Comparison of ENCODE assay signal across 28 mouse cellular contexts in genomic region chr13:41568421-41568820, GRCm38 (mm10). TPM values are rescaled to one million over a fixed set of nuclear protein-coding genes. Genes with fewer than 3 reads are reported as not detected.
DNase-seq lines count a peak whose midpoint lies in the region; ATAC-seq and TF ChIP-seq lines count a peak whose summit lies in the region.
"Had no signal": no experiment of that assay in that cellular context is flagged by ENCODE, and none has a peak within 500 bp of the region (broad histone marks: within the 10 kb centered on the region; RNA-seq: fewer than 3 reads in every experiment).

No protein-coding gene starts in this region.

- H3K9me3 ChIP-seq in lung, postnatal 0 days (ENCODE audit: low read length) = no peaks in the 10 kb centered on the region
- H3K9me3 ChIP-seq in embryonic facial prominence, embryonic 10.5 days = no peaks in the 10 kb centered on the region
- H3K9me3 ChIP-seq: embryonic facial prominence, embryonic 13.5 days; heart, embryonic 12.5 days; heart, embryonic 15.5 days; hindbrain, embryonic 10.5 days; hindbrain, embryonic 13.5 days; intestine, embryonic 15.5 days had no signal

- H3K27ac ChIP-seq in lung, postnatal 0 days (ENCODE audit: low read length) = peak overlapping the region; percentile 6; the same call in 1 of the 2 replicates
- peak overlapping the region; percentile 44; the same call in 1 of the 2 replicates for H3K27ac ChIP-seq in embryonic facial prominence, embryonic 10.5 days (replicated peaks)
- peak overlapping the region; percentile 45; the same call in 1 of the 2 replicates for H3K27ac ChIP-seq in embryonic fibroblast, embryonic 13.5 days (ENCODE audit: insufficient read depth, low read length)
- H3K27ac ChIP-seq: embryonic facial prominence, embryonic 13.5 days; heart, embryonic 15.5 days; hindbrain, embryonic 10.5 days; hindbrain, embryonic 13.5 days; intestine, embryonic 15.5 days had no signal

- no peak overlapping the region for H3K9ac ChIP-seq in lung, postnatal 0 days (replicated peaks; ENCODE audit: low read depth)
- H3K9ac ChIP-seq: embryonic facial prominence, embryonic 13.5 days; heart, embryonic 12.5 days; heart, embryonic 15.5 days; hindbrain, embryonic 13.5 days; intestine, embryonic 15.5 days had no signal

- ATAC-seq in lung, postnatal 0 days = no peak
- ATAC-seq: activated CD4-positive, CD25-positive, alpha-beta regulatory T cell, adult 4 months; forebrain, embryonic 14.5 days; hindbrain, embryonic 16.5 days; intestine, embryonic 15.5 days had no signal

- peaks cover 10% of the 10 kb centered on the region; the same call in 1 of the 2 replicates for H3K4me1 ChIP-seq in lung, postnatal 0 days (ENCODE audit: insufficient read depth, low read depth, low read length)
- peaks cover 4% of the 10 kb centered on the region for H3K4me1 ChIP-seq in lung, adult 2 months (ENCODE audit: control insufficient read depth, insufficient read depth, low read length)
- H3K4me1 ChIP-seq in embryonic facial prominence, embryonic 10.5 days = peaks cover 27% of the 10 kb centered on the region
- H3K4me1 ChIP-seq in embryonic fibroblast, embryonic 13.5 days (ENCODE audit: control insufficient read depth, insufficient read depth, low read length) = peaks cover 20% of the 10 kb centered on the region; the same call in 1 of the 2 replicates
- H3K4me1 ChIP-seq: intestine, embryonic 15.5 days had no signal

- no peak for TF ChIP-seq EP300 in lung, postnatal 0 days (IDR thresholded peaks at IDR 0.05)

- TF ChIP-seq POLR2A in lung, adult 2 months (IDR thresholded peaks at IDR 0.05; ENCODE audit: borderline replicate concordance, extremely low read depth, low read depth, low read length) = no peak
- TF ChIP-seq POLR2A in embryonic fibroblast, embryonic 13.5 days (IDR thresholded peaks at IDR 0.05; ENCODE audit: low read depth, low read length) = no peak

- 71% methylated on average over 3 of the region's 3 CpGs for WGBS in lung, postnatal 0 days
- 80% methylated on average over 3 of the region's 3 CpGs for WGBS in lung, adult 2 months
- 40% methylated on average over 3 of the region's 3 CpGs for WGBS in embryonic facial prominence, embryonic 10.5 days

- no peaks in the 10 kb centered on the region for H3K27me3 ChIP-seq in lung, postnatal 0 days (replicated peaks; ENCODE audit: insufficient read depth, low read length)
- 0 out of 2 replicates have a peak, but pooled peaks cover under 1% of the 10 kb centered on the region for H3K27me3 ChIP-seq in embryonic facial prominence, embryonic 10.5 days (replicated peaks; ENCODE audit: low read depth, poor library complexity, severe bottlenecking)
- H3K27me3 ChIP-seq: embryonic facial prominence, embryonic 13.5 days; hindbrain, embryonic 13.5 days; intestine, embryonic 15.5 days had no signal

- H3K4me2 ChIP-seq in lung, postnatal 0 days (replicated peaks; ENCODE audit: low read depth, low read length) = no peak overlapping the region
- H3K4me2 ChIP-seq: embryonic facial prominence, embryonic 13.5 days; heart, embryonic 12.5 days; heart, embryonic 15.5 days; hindbrain, embryonic 13.5 days; intestine, embryonic 15.5 days had no signal

- DNase-seq in embryo, embryonic 11 days = peak; percentile 29
- DNase-seq in embryo, embryonic 10.5 days (ENCODE audit: low spot score) = no peak
- no peak for DNase-seq in lung, postnatal 0 days (ENCODE audit: low spot score)
- no peak for DNase-seq in lung, adult 2 months
- peak; percentile 43 for DNase-seq in embryonic facial prominence, embryonic 10.5 days (ENCODE audit: low spot score)
- no peak for DNase-seq in layer of hippocampus, adult 9-11 months
- DNase-seq in left cerebral cortex, postnatal 10 days (ENCODE audit: extremely low spot score in 1 of 2, low spot score in 2 of 2) = no peak
- DNase-seq: adrenal gland, adult 8-10 months; adrenal gland, postnatal 25 days; B cell, adult 2 months; cerebellum, adult 11-12 months; cerebellum, adult 8-10 months; cerebellum, postnatal 10 days; cerebellum, postnatal 36 days; gastrocnemius, postnatal 25 days; heart, adult 18-20 months; heart, postnatal 10 days; heart, postnatal 36 days had no signal

- no peak overlapping the region for H3K4me3 ChIP-seq in lung, postnatal 0 days (ENCODE audit: low read depth, low read length)
- H3K4me3 ChIP-seq in lung, adult 2 months (replicated peaks; ENCODE audit: extremely low read depth, low read depth, low read length) = no peak overlapping the region
- H3K4me3 ChIP-seq in embryonic facial prominence, embryonic 10.5 days = no peak overlapping the region
- no peak overlapping the region for H3K4me3 ChIP-seq in embryonic fibroblast, embryonic 13.5 days (ENCODE audit: insufficient read depth, low read length)
- H3K4me3 ChIP-seq: embryonic facial prominence, embryonic 13.5 days; heart, embryonic 12.5 days; heart, embryonic 15.5 days; hindbrain, embryonic 10.5 days; hindbrain, embryonic 13.5 days; intestine, embryonic 15.5 days had no signal

- no peaks in the 10 kb centered on the region for H3K36me3 ChIP-seq in lung, postnatal 0 days (ENCODE audit: insufficient read depth, low read length)
- no peaks in the 10 kb centered on the region for H3K36me3 ChIP-seq in embryonic facial prominence, embryonic 10.5 days (replicated peaks)
- H3K36me3 ChIP-seq: embryonic facial prominence, embryonic 13.5 days; heart, embryonic 12.5 days; heart, embryonic 15.5 days; hindbrain, embryonic 10.5 days; hindbrain, embryonic 13.5 days; intestine, embryonic 15.5 days had no signal

- TF ChIP-seq CTCF in lung, postnatal 0 days (IDR thresholded peaks at IDR 0.05) = no peak
- TF ChIP-seq CTCF in lung, adult 2 months (IDR thresholded peaks at IDR 0.05; ENCODE audit: insufficient read depth, low read length) = no peak
- TF ChIP-seq CTCF in embryonic fibroblast, embryonic 13.5 days (IDR thresholded peaks at IDR 0.05; ENCODE audit: borderline replicate concordance, insufficient read depth, low read length) = no peak

- intact Hi-C loops in left cerebral cortex, postnatal 10 days (cut with DNase I) = no loop called here

RNA-seq across cellular contexts. Expression of gene Tmem170b, which starts 37.3 kb away (rescaled TPM):
- polyA plus RNA-seq in lung, postnatal 0 days (2015; fragmentation: Nextera tagmentation; extraction: Ambion mirVana) = 11.6 and 12.1 TPM in 2 replicates
- polyA plus RNA-seq in lung, adult 2 months (2012; rRNA removed) = 5.4 and 6.6 TPM in 2 replicates
- 9.9 and 10.2 TPM in 2 replicates for polyA plus RNA-seq in embryonic facial prominence, embryonic 10.5 days (2016; fragmentation: Nextera tagmentation; extraction: Ambion mirVana)
- polyA plus RNA-seq in embryonic fibroblast, embryonic 13.5 days (2011; ENCODE audit: insufficient read length, low read depth, missing spikeins) = 4.9 and 5.6 TPM in 2 replicates
- 10 to 100 TPM; 83.5 to 85.9 TPM for total RNA-seq in left cerebral cortex, postnatal 10 days (2021)

Comparison
In these comparisons a context has a peak if more than half of its experiments do, and no peak if none do; other contexts are left out.
1. DNase-seq: peak in embryo, embryonic 11 days (single experiment) and embryonic facial prominence, embryonic 10.5 days (single experiment); none in embryo, embryonic 10.5 days (single experiment), lung, postnatal 0 days (single experiment), lung, adult 2 months (single experiment), layer of hippocampus, adult 9-11 months (single experiment) and left cerebral cortex, postnatal 10 days (0 of 2).
2. Peak in every context shown above with its lines, with median percentiles within 50 percentile points of each other: H3K27ac ChIP-seq.